Mouse (Mus musculus): ENCODE measurements around the gene Wdr34. TPM values are rescaled to one million over a fixed set of nuclear protein-coding genes. Genes with fewer than 3 reads are reported as not detected.

The Wdr34 gene
- total RNA-seq, 2 experiments from 2014 or later = 4.4 to 5.0 TPM

- no peak for DNase-seq
- intact Hi-C loops (cut with DNase I) = no loop called here
- H3K27ac ChIP-seq = no peak overlapping the region
- H3K4me3 ChIP-seq = no peak overlapping the region
- TF ChIP-seq CTCF (IDR thresholded peaks at IDR 0.05) = no peak
These were observed 4.1 kb downstream of the Wdr34 start for GRCm38 (mm10) chr2:30044550-30044949.

- DNase-seq = peak; percentile 87
- TF ChIP-seq CTCF (IDR thresholded peaks at IDR 0.05) = peak; percentile 80
- Histone ChIP-seq H3K4me3 (no peak overlapping the region), H3K27ac (no peak overlapping the region)
- intact Hi-C loops (cut with DNase I) = loop anchor here (2.0 kb wide), 1 partner anchor 54 kb away; no protein-coding TSS in a partner anchor
These were observed 6.2 kb downstream of the Wdr34 start for GRCm38 (mm10) chr2:30042445-30042844.

DNA sequence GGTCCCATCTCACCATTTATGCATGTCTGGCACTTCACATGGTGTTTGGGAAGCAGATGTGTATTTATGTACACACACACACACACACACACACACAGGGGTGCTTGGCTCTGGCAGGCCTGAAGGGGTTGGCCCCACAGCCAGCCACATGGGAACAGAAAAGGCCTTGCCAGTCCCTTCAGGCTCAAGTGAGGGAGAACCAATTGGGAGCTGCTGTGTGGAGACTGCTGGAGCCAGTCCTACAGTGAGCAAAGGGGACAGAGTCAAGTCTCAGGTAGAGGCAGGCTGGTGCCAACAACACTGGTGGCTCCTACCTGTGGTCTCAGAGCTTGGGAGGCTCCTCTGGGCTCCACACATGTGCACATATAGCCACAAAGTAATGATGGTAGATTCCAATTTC lies 9.0 kb downstream of the Wdr34 start:
- TF ChIP-seq CTCF (IDR thresholded peaks at IDR 0.05) = no peak
- Histone ChIP-seq H3K27ac (no peak overlapping the region), H3K4me3 (no peak overlapping the region)
- peak; percentile 6 for DNase-seq
- intact Hi-C loops (cut with DNase I) = no loop called here

- TF ChIP-seq CTCF (IDR thresholded peaks at IDR 0.05) = no peak
- intact Hi-C loops (cut with DNase I) = no loop called here
- H3K27ac ChIP-seq = no peak overlapping the region
These were observed 10.3 kb downstream of the Wdr34 start for GRCm38 (mm10) chr2:30038370-30038769.

GRCm38 (mm10) chr2:30037762-30038161 lies 10.9 kb downstream of the Wdr34 start:
- Histone ChIP-seq H3K4me3 (no peak overlapping the region), H3K27ac (no peak overlapping the region)
- no peak for TF ChIP-seq CTCF (IDR thresholded peaks at IDR 0.05)
- intact Hi-C loops (cut with DNase I) = no loop called here
- peak; percentile 64 for DNase-seq

More at GRCm38 (mm10) chr2:30038370-30038769, 10.3 kb downstream of the Wdr34 start:
- DNase-seq = peak; percentile 3
- H3K4me3 ChIP-seq = no peak overlapping the region

DNA sequence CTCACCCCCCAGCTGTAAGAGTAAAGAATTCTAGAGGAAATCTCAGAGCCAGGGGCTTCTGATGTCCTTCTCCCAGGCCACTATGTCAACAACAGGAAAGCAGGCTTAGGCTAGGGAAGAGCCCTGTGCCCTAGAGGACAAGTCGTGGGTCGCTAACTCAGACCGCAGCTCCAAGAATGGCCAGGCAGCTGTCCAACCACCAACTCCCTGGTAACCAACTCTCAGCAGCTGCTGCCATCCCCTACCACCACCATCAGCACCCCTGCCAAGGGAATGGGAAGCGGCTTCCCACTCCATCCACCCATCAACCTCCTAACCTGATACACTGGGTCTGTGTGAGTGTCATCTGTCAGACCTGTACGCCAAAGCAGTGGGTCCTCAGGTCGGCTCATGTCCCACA lies 15.7 kb downstream of the Wdr34 start:
- DNase-seq = peak; percentile 18
- intact Hi-C loops (cut with DNase I) = no loop called here
- TF ChIP-seq CTCF (IDR thresholded peaks at IDR 0.05) = no peak

DNA sequence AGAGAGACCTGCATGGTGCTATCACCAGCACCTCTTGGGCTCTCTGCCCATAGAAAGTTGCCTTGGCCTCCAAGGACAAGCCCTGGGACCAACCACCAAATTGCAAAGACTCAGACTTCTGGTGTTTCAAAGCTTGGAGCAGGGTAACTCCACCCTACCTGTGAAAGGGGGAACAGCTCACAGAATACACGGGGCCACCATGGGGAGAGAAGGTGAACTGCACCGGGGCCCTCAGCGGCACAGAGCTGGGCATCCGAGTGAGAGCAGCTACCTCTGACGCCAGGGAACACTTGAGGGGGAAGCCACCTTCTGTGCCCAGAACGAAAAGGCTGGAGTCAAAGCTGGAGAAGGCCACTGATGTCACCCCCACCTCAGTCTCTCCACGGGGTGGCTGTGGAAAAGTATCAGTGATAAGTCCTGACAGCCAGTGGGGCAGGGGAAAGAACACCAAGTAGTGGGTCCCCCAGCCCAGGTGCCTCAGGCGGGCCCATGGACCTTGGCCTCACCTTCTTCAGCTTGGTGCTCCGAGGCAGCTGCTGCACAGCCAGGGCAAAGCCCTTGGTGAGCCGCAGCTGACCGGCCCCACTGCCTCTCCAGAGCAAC lies 16.3 kb downstream of the Wdr34 start:
- no peak overlapping the region for H3K27ac ChIP-seq
- peak; percentile 20 for DNase-seq
- intact Hi-C loops (cut with DNase I) = no loop called here
- peak; percentile 16; the same call in 1 of the 2 replicates for TF ChIP-seq CTCF (IDR thresholded peaks at IDR 0.05)
- no peak overlapping the region for H3K4me3 ChIP-seq

More for the DNA sequence above, 15.7 kb downstream of the Wdr34 start:
- Histone ChIP-seq H3K27ac (no peak overlapping the region), H3K4me3 (no peak overlapping the region)

- no peak for DNase-seq
- Histone ChIP-seq H3K4me3 (no peak overlapping the region), H3K27ac (no peak overlapping the region)
- no peak for TF ChIP-seq CTCF (IDR thresholded peaks at IDR 0.05)
- intact Hi-C loops (cut with DNase I) = no loop called here
These were observed 21.7 kb downstream of the Wdr34 start for GRCm38 (mm10) chr2:30026997-30027396.

- no peak for DNase-seq
- TF ChIP-seq CTCF (IDR thresholded peaks at IDR 0.05) = no peak
- no peak overlapping the region for H3K27ac ChIP-seq
- H3K4me3 ChIP-seq = no peak overlapping the region
- intact Hi-C loops (cut with DNase I) = no loop called here
These were observed 23.2 kb downstream of the Wdr34 start for GRCm38 (mm10) chr2:30025454-30025853.

DNA sequence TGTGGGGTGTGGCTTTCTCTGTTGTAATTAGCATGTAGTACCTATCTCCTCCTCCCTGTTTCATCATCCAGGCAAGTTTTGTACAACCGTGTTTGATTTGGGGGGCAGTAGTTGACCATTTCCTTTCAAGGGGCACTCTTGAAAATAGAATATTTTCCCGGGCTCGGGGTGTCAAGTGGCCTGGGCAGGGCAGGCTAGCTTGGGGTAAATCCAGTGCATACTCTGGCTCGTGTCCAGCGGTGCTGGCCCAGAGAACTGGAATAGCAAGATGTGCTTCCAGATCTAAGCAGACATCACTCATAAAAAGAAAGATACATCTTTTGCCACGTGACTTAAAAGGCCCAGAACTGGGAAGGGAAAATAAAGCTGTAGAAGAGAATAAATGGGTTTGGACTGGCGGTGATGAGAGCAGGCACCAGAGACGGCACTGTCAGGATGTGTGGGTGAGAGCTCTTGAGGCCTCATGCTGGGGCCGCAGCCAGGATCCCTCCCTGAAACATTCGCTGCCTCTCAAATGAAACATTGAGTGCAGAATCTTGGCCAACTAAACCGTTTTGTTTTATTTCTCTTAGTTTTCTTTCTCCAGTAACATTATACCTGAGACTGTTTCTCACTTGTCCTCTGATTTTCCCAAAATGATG lies 34.2 kb downstream of the Wdr34 start:
- Histone ChIP-seq H3K27ac (peak overlapping the region; percentile 36), H3K4me3 (no peak overlapping the region)
- no peak for TF ChIP-seq CTCF (IDR thresholded peaks at IDR 0.05)
- peak; percentile 82 for DNase-seq
- intact Hi-C loops (cut with DNase I) = no loop called here

DNA sequence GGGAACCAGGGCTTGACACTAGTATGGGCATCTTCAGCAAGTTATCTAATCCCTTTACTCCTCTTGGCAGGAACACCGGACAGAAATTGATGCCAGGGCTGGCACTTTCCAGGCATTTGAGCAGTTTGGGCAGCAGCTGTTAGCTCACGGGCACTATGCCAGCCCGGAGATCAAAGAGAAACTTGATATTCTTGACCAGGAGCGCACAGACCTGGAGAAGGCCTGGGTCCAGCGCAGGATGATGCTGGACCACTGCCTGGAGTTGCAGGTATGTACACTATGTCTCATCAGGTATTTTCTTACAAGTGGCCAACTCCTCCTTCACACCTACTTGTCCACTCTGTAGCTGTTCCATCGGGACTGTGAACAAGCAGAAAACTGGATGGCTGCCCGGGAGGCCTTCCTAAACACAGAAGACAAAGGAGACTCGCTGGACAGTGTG lies 37.8 kb downstream of the Wdr34 start:
- TF ChIP-seq CTCF (IDR thresholded peaks at IDR 0.05) = no peak
- H3K27ac ChIP-seq = 0 out of 2 replicates have a peak overlapping the region, but pooled peaks have one; percentile 12
- H3K4me3 ChIP-seq = no peak overlapping the region
- DNase-seq = peak; percentile 92
- intact Hi-C loops (cut with DNase I) = no loop called here

DNA sequence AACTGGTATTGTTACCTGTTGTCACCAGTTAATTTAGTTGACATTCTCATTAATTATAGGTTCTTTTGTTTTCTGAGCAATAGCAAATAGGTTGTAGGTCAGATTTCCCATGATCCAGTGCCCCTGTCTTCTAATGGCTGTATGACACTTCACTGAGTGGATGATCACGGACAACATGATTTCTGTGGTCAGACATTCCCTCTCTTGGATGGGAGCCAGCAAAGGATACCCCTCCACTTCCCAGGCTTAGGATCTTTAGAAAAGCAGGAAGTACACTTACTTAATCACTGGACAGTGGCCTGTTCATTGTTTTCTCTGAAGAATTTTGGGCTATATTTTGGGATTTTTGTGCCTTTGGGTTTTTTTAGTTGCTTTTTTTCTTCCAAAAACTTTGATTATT lies 39.6 kb downstream of the Wdr34 start:
- DNase-seq = no peak
- Histone ChIP-seq H3K27ac (no peak overlapping the region), H3K4me3 (no peak overlapping the region)
- intact Hi-C loops (cut with DNase I) = no loop called here
- no peak for TF ChIP-seq CTCF (IDR thresholded peaks at IDR 0.05)

GRCm38 (mm10) chr2:29991962-29992361 lies 56.7 kb downstream of the Wdr34 start:
- no peak for DNase-seq
- intact Hi-C loops (cut with DNase I) = no loop called here
- TF ChIP-seq CTCF (IDR thresholded peaks at IDR 0.05) = no peak
- no peak overlapping the region for H3K4me3 ChIP-seq
- H3K27ac ChIP-seq = no peak overlapping the region

Small RNAs within 50 kb of the gene (microRNA-seq; reads per million reads assigned to microRNA genes)
- gene Mir6997 = not detected

Other genes starting within 250 kb of the Wdr34 start
- gene Slc27a4, start 246.2 kb downstream of the Wdr34 start, total RNA-seq (2021) = 1 to 10 TPM; 6.5 to 9.4 TPM
- 10 to 100 TPM; 29.6 to 31.3 TPM for gene Urm1, start 228.8 kb downstream of the Wdr34 start, total RNA-seq (2021)
- 1 to 10 TPM; 2.2 to 4.6 TPM for gene Cercam, start 179.7 kb downstream of the Wdr34 start, total RNA-seq (2021)
- 10 to 100 TPM; 11.9 to 12.7 TPM for gene Odf2, start 159.7 kb downstream of the Wdr34 start, total RNA-seq (2021)
- gene Gle1, start 113.5 kb downstream of the Wdr34 start, total RNA-seq (2021) = 10 to 100 TPM; 23.2 to 28.3 TPM
- 10 to 100 TPM; 41.8 to 62.1 TPM for gene Sptan1, start 83.3 kb downstream of the Wdr34 start, total RNA-seq (2021)
- 100 to 1,000 TPM in 1 of 2 experiments, 10 to 100 TPM in 1; 93.8 to 110 TPM for gene Set, start 8.5 kb upstream of the Wdr34 start, total RNA-seq (2021)
- gene Pkn3, start 28.8 kb upstream of the Wdr34 start, total RNA-seq (2021) = 1 to 10 TPM; 3.6 to 4.1 TPM
- 1 to 10 TPM; 2.0 to 3.5 TPM for gene Zdhhc12, start 44.8 kb upstream of the Wdr34 start, total RNA-seq (2021)
- 10 to 100 TPM; 23.1 to 25.2 TPM for gene Zer1, start 75.7 kb upstream of the Wdr34 start, total RNA-seq (2021)
- gene Tbc1d13, start 84.9 kb upstream of the Wdr34 start, total RNA-seq (2021) = 10 to 100 TPM; 12.9 to 17.5 TPM
- 10 to 100 TPM; 50.8 to 67.6 TPM for gene Endog, start 122.6 kb upstream of the Wdr34 start, total RNA-seq (2021)
- 1 to 10 TPM; 4.2 to 4.5 TPM for gene Spout1, start 129.6 kb upstream of the Wdr34 start, total RNA-seq (2021)
- gene Kyat1, start 157.0 kb upstream of the Wdr34 start, total RNA-seq (2021) = 10 to 100 TPM; 23.4 to 30.3 TPM
- 10 to 100 TPM; 19.6 to 37.9 TPM for gene Lrrc8a, start 188.8 kb upstream of the Wdr34 start, total RNA-seq (2021)
- gene Gm28035, start 191.7 kb upstream of the Wdr34 start, total RNA-seq (2021) = 1 to 10 TPM; 1.1 to 1.4 TPM
- 10 to 100 TPM; 27.8 to 34.5 TPM for gene Phyhd1, start 217.3 kb upstream of the Wdr34 start, total RNA-seq (2021)
- gene Gm28038, start 232.2 kb upstream of the Wdr34 start, total RNA-seq (2021) = 1 to 10 TPM in 1 of 2 experiments, not detected in 1; 1.8 TPM
- 10 to 100 TPM; 20.2 to 21.0 TPM for gene Dolk, start 237.5 kb upstream of the Wdr34 start, total RNA-seq (2021)
- 1 to 10 TPM; 8.4 to 9.9 TPM for gene Nup188, start 237.5 kb upstream of the Wdr34 start, total RNA-seq (2021)